Mouse (Mus musculus) lung, postnatal 0 days (tissue): ENCODE measurements around the gene Btbd16.

Experiments
- CTCF ChIP-seq: IDR thresholded peaks from 2 replicates; pipeline ENCODE4 v1.5.1; 2016; ENCODE audit warnings: antibody characterized with exemption, mild to moderate bottlenecking
- EP300 ChIP-seq: IDR thresholded peaks from 2 replicates; pipeline ENCODE4 v1.6.1; 2016; ENCODE audit warnings: antibody characterized with exemption, mild to moderate bottlenecking, control low read depth

GRCm38 (mm10) chr7:130803251-130803825 is 29.5 kb downstream of the Btbd16 start:
- TF ChIP-seq EP300: no peak
- TF ChIP-seq CTCF: no peak
